Mouse (Mus musculus) midbrain, embryonic 15.5 days (tissue): ENCODE results near the gene Rnls. TPM values are rescaled to one million over a fixed set of nuclear protein-coding genes. Genes with fewer than 3 reads are reported as not detected.

Experiments used
- ATAC-seq: fragments of 200-750 bp; cut with Nextera tagmentation; replicated peaks from 2 replicates; pipeline ENCODE4 v1.8.0; 2017; ENCODE audit warnings: moderate TSS enrichment
- H3K27ac ChIP-seq: fragments of 300-500 bp; sonication (generic); 2 replicates; pipeline ENCODE4 v1.5.1; 2015; ENCODE audit warnings: mild to moderate bottlenecking, inconsistent platforms
- H3K27me3 ChIP-seq: fragments of 300-500 bp; sonication (generic); replicated peaks from 2 replicates; pipeline ENCODE4 v1.6.1; 2015; ENCODE audit warnings: inconsistent platforms
- H3K36me3 ChIP-seq: fragments of 300-500 bp; sonication (generic); replicated peaks from 2 replicates; pipeline ENCODE4 v1.6.1; 2015; ENCODE audit warnings: inconsistent platforms
- H3K4me1 ChIP-seq: fragments of 300-500 bp; sonication (generic); 2 replicates; pipeline ENCODE4 v1.6.1; 2015; ENCODE audit warnings: inconsistent platforms
- H3K4me2 ChIP-seq: fragments of 300-500 bp; sonication (generic); 2 replicates; pipeline ENCODE4 v1.6.1; 2015; ENCODE audit warnings: inconsistent platforms, mild to moderate bottlenecking, moderate library complexity
- H3K4me3 ChIP-seq: fragments of 300-500 bp; sonication (generic); 2 replicates; pipeline ENCODE4 v1.5.1; 2015; ENCODE audit warnings: mild to moderate bottlenecking, inconsistent platforms
- H3K9ac ChIP-seq: fragments of 300-500 bp; sonication (generic); 2 replicates; pipeline ENCODE4 v1.6.1; 2015; ENCODE audit warnings: mild to moderate bottlenecking, inconsistent platforms
- H3K9me3 ChIP-seq: fragments of 300-500 bp; sonication (generic); 2 replicates; pipeline ENCODE4 v1.6.1; 2016; ENCODE audit warnings: inconsistent platforms
- WGBS: fragments of 180-500 bp; shearing (Covaris S2); methylation state at CpG from one replicate; pipeline ENCODE4 v1.1.7; 2015; ENCODE audit warnings: mixed read lengths; 5-methylcytosine and 5-hydroxymethylcytosine counted together
- microRNA-seq: library from miRNA; unstranded; fragments of <30 nt; microRNA quantifications from one replicate; pipeline ENCODE4, GENCODE M21; 2016
- polyA plus RNA-seq: library from polyadenylated mRNA; unstranded; fragments of >200 nt; fragmentation: Nextera tagmentation; extraction: Ambion mirVana; gene quantifications from 2 replicates; pipeline ENCODE4 v1.2.1, GENCODE M21; 2015

The Rnls gene
- polyA plus RNA-seq, 1 experiment from 2014 or later: 10.9 TPM

DNA sequence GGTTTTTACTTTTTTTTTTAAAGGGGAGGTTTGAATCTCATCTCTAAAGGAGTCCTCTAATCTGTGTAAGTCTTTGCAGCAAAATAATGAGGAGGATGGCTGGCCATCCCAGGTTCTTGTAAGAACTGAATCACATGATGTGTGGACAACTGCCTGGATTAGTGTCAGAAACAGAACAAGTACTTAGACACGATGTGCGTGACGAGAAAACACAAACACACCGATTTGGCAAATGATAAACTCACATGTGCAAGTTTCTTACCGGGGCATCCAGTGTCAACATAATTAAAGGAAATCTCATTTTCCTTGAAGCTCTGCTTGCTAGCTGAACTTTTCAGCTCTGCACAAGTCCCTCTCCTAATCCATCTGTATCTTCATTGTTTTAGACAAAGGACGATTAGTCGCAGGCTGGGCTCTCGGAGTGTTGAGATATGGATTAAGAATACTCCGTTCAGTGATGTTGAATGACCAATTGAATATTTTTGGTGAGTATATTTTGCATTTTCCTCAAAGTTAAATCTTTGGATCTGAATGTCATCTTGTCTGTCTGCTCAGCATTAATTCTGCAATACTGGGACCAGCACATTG is 292.8 kb downstream of the Rnls start:
- no peaks in the 10 kb centered on the region for H3K9me3 ChIP-seq
- H3K4me1 ChIP-seq: peaks cover 21% of the 10 kb centered on the region
- no peak overlapping the region for H3K27ac ChIP-seq
- no peak overlapping the region for H3K9ac ChIP-seq
- H3K36me3 ChIP-seq: no peaks in the 10 kb centered on the region
- 0 out of 2 replicates have a peak, but pooled peaks cover 3% of the 10 kb centered on the region for H3K27me3 ChIP-seq
- no peak overlapping the region for H3K4me2 ChIP-seq
- 20% methylated on average over 9 of the region's 9 CpGs for WGBS
- H3K4me3 ChIP-seq: no peak overlapping the region
- ATAC-seq: no peak

DNA sequence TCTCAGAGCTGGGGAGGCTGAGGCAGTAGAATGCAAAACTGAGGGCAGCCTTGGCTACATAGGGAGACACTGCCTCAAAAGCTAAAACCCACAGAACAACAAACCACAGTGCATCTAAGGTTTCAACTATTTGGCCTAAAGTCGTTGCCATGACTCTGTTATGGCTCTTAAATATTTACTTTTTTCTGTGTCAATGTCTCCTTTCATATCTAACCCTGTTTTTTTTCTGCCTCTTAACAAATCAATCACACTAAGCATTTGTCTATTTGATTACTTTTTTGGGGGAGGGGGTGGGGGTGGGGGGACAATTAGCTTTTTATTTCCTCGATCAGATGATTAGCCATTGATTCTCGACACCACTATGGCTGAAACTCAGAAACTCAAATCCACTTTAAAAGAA is 294.4 kb downstream of the Rnls start:
- Histone ChIP-seq H3K4me3 (no peak overlapping the region), H3K27me3 (0 out of 2 replicates have a peak, but pooled peaks cover 3% of the 10 kb centered on the region), H3K9ac (no peak overlapping the region), H3K4me1 (peaks cover 20% of the 10 kb centered on the region), H3K9me3 (no peaks in the 10 kb centered on the region), H3K4me2 (no peak overlapping the region), H3K27ac (no peak overlapping the region), H3K36me3 (no peaks in the 10 kb centered on the region)
- ATAC-seq: no peak
- 43% methylated on average over 3 of the region's 3 CpGs for WGBS

DNA sequence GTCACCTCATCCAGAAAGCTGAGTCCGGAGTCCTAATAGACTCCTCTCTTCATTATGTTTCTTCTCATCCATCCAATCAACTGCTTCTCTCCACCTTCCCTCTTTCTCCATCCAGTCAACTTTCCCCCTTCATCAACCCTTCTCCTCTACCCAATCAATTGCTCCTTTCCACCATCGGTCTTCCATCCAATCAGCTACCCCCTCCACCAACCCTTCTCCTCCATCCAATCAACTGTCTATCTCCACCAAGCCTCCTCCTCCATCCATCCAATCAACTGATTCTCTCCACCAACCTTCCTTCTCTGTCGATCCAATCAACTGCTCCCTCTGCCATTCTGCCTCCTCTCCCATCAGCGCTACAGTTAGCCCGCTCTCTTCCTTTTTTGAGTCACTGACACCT is 295.5 kb downstream of the Rnls start:
- WGBS: 99% methylated on average over 5 of the region's 5 CpGs
- H3K27ac ChIP-seq: no peak overlapping the region

GRCm38 (mm10) chr19:33092575-33092974 is 299.5 kb downstream of the Rnls start:
- no peaks in the 10 kb centered on the region for H3K27me3 ChIP-seq
- ATAC-seq: no peak
- no peaks in the 10 kb centered on the region for H3K9me3 ChIP-seq
- no peak overlapping the region for H3K27ac ChIP-seq
- H3K4me1 ChIP-seq: no peaks in the 10 kb centered on the region
- no peak overlapping the region for H3K4me3 ChIP-seq
- no peak overlapping the region for H3K4me2 ChIP-seq
- no peaks in the 10 kb centered on the region for H3K36me3 ChIP-seq
- H3K9ac ChIP-seq: no peak overlapping the region

More for the DNA sequence above, 295.5 kb downstream of the Rnls start:
- Histone ChIP-seq H3K4me1 (peaks cover 10% of the 10 kb centered on the region), H3K4me2 (no peak overlapping the region), H3K27me3 (0 out of 2 replicates have a peak, but pooled peaks cover 3% of the 10 kb centered on the region), H3K9me3 (no peaks in the 10 kb centered on the region), H3K9ac (no peak overlapping the region), H3K36me3 (no peaks in the 10 kb centered on the region), H3K4me3 (no peak overlapping the region)
- no peak for ATAC-seq

DNA sequence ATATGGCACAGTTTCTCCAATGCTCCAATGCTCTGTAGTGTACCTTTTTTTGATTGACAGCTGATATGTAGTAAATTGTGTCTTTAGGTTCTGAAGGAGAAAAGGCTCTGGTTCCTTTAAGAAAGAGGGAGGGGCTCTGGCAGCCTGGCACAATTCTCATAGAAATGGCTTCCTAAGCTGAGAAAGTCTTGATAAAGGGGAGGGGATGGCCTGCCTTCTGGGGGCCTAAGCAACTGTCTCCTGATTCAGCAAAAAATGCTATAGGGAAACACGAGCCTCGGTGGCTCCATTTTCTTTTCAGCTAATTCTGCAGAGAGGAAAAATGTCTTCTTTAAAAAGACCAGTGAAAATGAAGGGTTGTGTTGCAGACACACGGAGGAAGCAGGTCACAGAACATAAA is 300.8 kb downstream of the Rnls start:
- H3K4me1 ChIP-seq: no peaks in the 10 kb centered on the region
- H3K4me2 ChIP-seq: no peak overlapping the region
- no peaks in the 10 kb centered on the region for H3K36me3 ChIP-seq
- WGBS: 49% methylated on average over 3 of the region's 3 CpGs
- no peak for ATAC-seq
- H3K27me3 ChIP-seq: no peaks in the 10 kb centered on the region
- no peak overlapping the region for H3K4me3 ChIP-seq
- no peak overlapping the region for H3K27ac ChIP-seq
- no peak overlapping the region for H3K9ac ChIP-seq
- H3K9me3 ChIP-seq: no peaks in the 10 kb centered on the region

DNA sequence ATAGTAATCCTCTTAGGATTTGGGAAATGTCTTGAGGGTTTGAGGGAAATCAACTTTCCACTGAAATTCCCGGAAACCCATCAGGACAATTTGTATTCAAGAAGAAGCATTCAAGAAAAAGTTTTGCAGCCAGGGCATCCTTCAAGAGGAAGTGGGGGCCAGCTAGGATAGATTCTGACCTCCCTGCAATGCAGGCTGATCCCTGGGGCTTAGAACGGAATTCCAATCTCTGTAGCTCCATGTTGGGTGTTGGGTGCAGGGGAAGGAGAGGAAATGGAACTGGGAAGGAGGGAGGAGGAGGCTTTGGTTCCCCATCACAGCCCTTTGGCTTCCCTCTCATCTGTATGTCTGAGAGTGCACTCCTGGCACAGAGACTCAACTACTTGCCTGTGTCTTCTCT is 303.2 kb downstream of the Rnls start:
- ATAC-seq: no peak
- Histone ChIP-seq H3K4me1 (no peaks in the 10 kb centered on the region), H3K27ac (no peak overlapping the region), H3K4me2 (no peak overlapping the region), H3K9me3 (no peaks in the 10 kb centered on the region), H3K27me3 (no peaks in the 10 kb centered on the region), H3K9ac (no peak overlapping the region), H3K4me3 (no peak overlapping the region), H3K36me3 (no peaks in the 10 kb centered on the region)
- WGBS: 78% methylated on average over 2 of the region's 2 CpGs

GRCm38 (mm10) chr19:33087961-33088360 is 304.1 kb downstream of the Rnls start:
- WGBS: 65% methylated on average over 4 of the region's 4 CpGs
- H3K27ac ChIP-seq: no peak overlapping the region
- no peak overlapping the region for H3K4me3 ChIP-seq
- ATAC-seq: no peak
- no peaks in the 10 kb centered on the region for H3K9me3 ChIP-seq
- H3K4me1 ChIP-seq: no peaks in the 10 kb centered on the region
- H3K36me3 ChIP-seq: no peaks in the 10 kb centered on the region
- H3K27me3 ChIP-seq: no peaks in the 10 kb centered on the region
- no peak overlapping the region for H3K9ac ChIP-seq
- no peak overlapping the region for H3K4me2 ChIP-seq

Small RNAs within 50 kb of the gene (microRNA-seq; reads per million reads assigned to microRNA genes)
- 2.0 reads per million, percentile 3 among the genes with 10 or more reads in this experiment for gene Mir3970

Other genes starting within 250 kb of the Rnls start
- gene Lipo4, start 125.5 kb upstream of the Rnls start, polyA plus RNA-seq: not detected in 2 replicates
- not detected in 2 replicates for gene Gm8978, start 233.0 kb upstream of the Rnls start, polyA plus RNA-seq